Mouse (Mus musculus): ENCODE data around the gene Tut7. TPM values are rescaled to one million over a fixed set of nuclear protein-coding genes. Genes with fewer than 3 reads are reported as not detected.
"Not testable (repeated sequence)": the region's sequence is repeated elsewhere in the genome, so short reads cannot be mapped to it uniquely, and the experiment has no call there.

Tut7 gene
- polyA plus RNA-seq, 1 experiment from 2014 or later: 34.4 TPM

DNA sequence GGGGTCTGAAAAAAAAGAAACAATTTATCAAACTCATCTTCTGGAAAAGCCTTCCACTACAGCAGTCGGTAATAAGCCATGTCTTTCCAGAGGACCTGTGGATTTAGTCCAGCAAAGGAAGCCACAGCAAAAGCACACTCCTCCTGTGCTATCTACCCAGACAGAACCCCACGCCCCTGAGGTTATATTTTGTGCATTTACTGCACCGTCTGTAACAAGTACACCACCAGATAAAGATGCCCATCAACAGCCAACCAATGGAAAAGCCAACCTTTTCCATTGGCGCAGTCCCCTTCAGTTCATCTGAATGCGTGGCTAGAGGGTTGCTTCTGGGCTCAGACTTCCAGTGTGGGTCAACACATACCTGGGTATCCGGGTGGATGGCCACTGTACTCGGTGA lies 60.2 kb downstream of the Tut7 start:
- Histone ChIP-seq H3K4me3 (no peak overlapping the region), H3K9me3 (replicated peaks) (no peaks in the 10 kb centered on the region), H3K4me1 (replicated peaks) (peaks cover 31% of the 10 kb centered on the region), H3K36me3 (peaks cover 50% of the 10 kb centered on the region), H3K9ac (no peak overlapping the region), H3K27me3 (no peaks in the 10 kb centered on the region), H3K27ac (no peak overlapping the region), H3K4me2 (no peak overlapping the region)
- no peak for ATAC-seq (replicated peaks; ENCODE audit: insufficient number of reproducible peaks, insufficient read depth, low FRiP score, low read depth)
- 83% methylated on average over 7 of the region's 7 CpGs for WGBS

DNA sequence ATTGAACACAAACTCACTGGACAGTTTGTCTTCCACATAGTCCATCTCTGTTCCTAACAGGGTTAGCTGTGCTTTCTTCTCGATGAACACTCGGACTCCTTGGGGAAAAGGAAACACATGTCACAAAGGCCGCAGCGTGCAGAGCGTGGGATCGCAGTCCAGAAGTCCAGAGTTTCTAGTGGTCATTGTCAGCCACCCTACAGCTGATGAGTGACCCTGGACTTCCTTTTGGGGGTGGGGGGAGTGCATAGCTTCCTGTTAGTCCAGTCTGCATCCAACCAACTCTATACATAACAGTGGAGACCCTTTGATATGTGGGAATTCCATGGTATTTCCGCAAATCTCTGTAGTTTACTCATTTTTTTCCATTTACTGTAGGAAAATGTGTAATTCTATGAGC lies 66.0 kb downstream of the Tut7 start:
- Histone ChIP-seq H3K27ac (peak overlapping the region; percentile 24), H3K36me3 (peaks cover 60% of the 10 kb centered on the region), H3K9ac (no peak overlapping the region), H3K27me3 (no peaks in the 10 kb centered on the region), H3K4me1 (replicated peaks) (peaks cover 7% of the 10 kb centered on the region; the same call in 1 of the 2 replicates), H3K4me3 (no peak overlapping the region), H3K4me2 (no peak overlapping the region), H3K9me3 (replicated peaks) (no peaks in the 10 kb centered on the region)
- 74% methylated on average over 7 of the region's 7 CpGs for WGBS
- peak; percentile 53; the same call in 1 of the 2 replicates for ATAC-seq (replicated peaks; ENCODE audit: insufficient number of reproducible peaks, insufficient read depth, low FRiP score, low read depth)

DNA sequence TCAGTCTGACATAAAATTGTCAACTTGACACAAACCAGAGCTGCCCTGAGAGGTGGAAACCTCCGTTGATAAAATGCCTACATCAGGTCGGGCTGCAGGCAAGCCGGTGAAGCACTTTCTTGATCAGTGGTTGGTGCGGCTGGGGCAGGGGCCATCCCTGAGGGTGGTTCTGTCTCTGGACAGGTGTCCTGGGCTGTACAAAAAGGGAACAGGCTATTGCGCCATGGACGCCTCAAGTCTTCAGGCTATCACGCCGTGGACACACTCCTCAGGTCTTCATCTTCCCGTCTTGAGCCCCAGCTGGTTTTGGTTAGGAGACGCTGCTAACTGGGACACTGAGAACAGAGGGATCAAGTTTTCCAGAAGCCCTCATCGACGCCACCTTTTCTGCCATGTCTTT lies 72.6 kb downstream of the Tut7 start:
- 53% methylated on average over 12 of the region's 12 CpGs for WGBS
- H3K4me1 ChIP-seq (replicated peaks): no peaks in the 10 kb centered on the region
- ATAC-seq (replicated peaks; ENCODE audit: insufficient number of reproducible peaks, insufficient read depth, low FRiP score, low read depth): no peak
- H3K9me3 ChIP-seq (replicated peaks): no peaks in the 10 kb centered on the region
- no peaks in the 10 kb centered on the region for H3K27me3 ChIP-seq
- no peak overlapping the region for H3K4me3 ChIP-seq
- no peak overlapping the region for H3K4me2 ChIP-seq
- H3K36me3 ChIP-seq: peaks cover 8% of the 10 kb centered on the region
- no peak overlapping the region for H3K27ac ChIP-seq
- no peak overlapping the region for H3K9ac ChIP-seq

DNA sequence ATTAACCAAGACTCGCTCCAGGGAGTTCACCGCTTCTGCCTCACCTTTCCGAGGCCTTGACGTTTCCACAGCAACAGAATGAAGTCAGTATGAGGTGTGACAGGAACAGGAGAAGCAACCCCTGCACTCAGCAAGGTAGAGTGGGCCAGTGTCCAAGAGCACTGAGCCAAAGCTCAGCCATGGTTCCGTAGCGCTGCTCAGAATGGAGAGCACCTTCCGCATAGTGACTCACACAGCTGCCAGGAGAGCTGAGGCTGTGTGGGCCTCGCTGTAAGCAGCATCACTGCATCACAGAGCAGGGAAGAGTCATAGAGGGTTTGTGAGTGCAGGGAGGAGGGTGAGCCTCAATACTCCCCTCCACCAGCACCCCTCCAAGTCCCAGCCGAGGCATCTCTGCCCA lies 76.2 kb downstream of the Tut7 start, which contains the start of gene 1700014D04Rik:
Gene 1700014D04Rik, minus strand, starts transcription at position 42 of the 400 bp plus-strand sequence.
- Histone ChIP-seq H3K27ac (no peak within 1 kb of the TSS), H3K36me3 (no peaks in the 10 kb centered on the region), H3K9me3 (replicated peaks) (no peaks in the 10 kb centered on the region), H3K27me3 (0 out of 2 replicates have a peak, but pooled peaks cover 2% of the 10 kb centered on the region), H3K4me3 (no peak within 1 kb of the TSS), H3K4me1 (replicated peaks) (no peaks in the 10 kb centered on the region), H3K9ac (no peak within 1 kb of the TSS), H3K4me2 (no peak within 1 kb of the TSS)
- no peak for ATAC-seq (replicated peaks; ENCODE audit: insufficient number of reproducible peaks, insufficient read depth, low FRiP score, low read depth)
- WGBS: 77% methylated on average over 9 of the region's 9 CpGs

DNA sequence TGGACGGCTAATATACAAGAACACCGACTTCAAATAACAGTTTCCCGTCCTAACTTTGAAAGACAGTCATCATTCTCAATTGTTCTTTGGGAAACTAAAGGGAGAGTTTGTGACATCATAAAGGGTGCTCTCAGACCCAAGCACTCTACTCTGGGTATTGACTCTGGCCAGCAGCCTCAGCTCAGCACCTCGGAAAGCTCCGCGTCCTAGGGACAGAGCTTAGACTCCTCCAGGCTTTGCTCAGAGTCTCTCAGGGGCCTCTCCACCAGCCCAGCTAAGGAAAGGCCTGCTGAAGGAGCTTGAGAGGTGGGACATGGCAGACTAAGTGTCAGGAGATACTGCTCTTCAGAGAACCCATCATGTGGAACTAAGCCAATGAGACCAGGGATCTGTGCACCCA lies 76.8 kb downstream of the Tut7 start:
- WGBS: 62% methylated on average over 6 of the region's 6 CpGs
- peaks cover 1% of the 10 kb centered on the region; the same call in 1 of the 2 replicates for H3K4me1 ChIP-seq (replicated peaks)
- H3K36me3 ChIP-seq: no peaks in the 10 kb centered on the region
- no peak overlapping the region for H3K4me2 ChIP-seq
- 0 out of 2 replicates have a peak, but pooled peaks cover 2% of the 10 kb centered on the region for H3K27me3 ChIP-seq
- no peak overlapping the region for H3K4me3 ChIP-seq
- no peak for ATAC-seq (replicated peaks; ENCODE audit: insufficient number of reproducible peaks, insufficient read depth, low FRiP score, low read depth)
- no peak overlapping the region for H3K27ac ChIP-seq
- no peaks in the 10 kb centered on the region for H3K9me3 ChIP-seq (replicated peaks)
- H3K9ac ChIP-seq: no peak overlapping the region

DNA sequence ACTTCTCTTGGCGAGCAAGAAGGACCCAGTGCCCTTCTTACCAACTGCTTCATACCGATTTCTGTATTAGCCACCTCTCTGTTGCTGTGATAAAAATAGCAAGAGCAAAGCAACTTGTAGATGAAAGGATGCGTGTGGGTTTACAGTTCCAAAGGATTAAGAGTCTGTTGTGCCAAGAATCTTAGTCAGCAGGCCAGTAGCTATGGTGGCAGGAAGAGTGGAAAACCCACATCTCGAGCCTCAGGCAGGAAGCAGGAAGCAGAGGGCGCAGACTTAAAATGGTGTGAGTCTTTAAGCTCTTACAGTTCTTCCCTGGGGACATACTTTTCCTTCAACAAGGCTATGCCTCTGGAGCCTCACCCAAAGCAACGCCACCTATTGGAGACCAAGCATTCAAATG lies 77.5 kb downstream of the Tut7 start:
- H3K4me1 ChIP-seq (replicated peaks): peaks cover 5% of the 10 kb centered on the region; the same call in 1 of the 2 replicates
- no peak overlapping the region for H3K9ac ChIP-seq
- no peak overlapping the region for H3K4me3 ChIP-seq
- WGBS: 65% methylated on average over 6 of the region's 6 CpGs
- no peak overlapping the region for H3K4me2 ChIP-seq
- no peaks in the 10 kb centered on the region for H3K9me3 ChIP-seq (replicated peaks)
- H3K27ac ChIP-seq: no peak overlapping the region
- no peak for ATAC-seq (replicated peaks; ENCODE audit: insufficient number of reproducible peaks, insufficient read depth, low FRiP score, low read depth)
- H3K27me3 ChIP-seq: 0 out of 2 replicates have a peak, but pooled peaks cover 2% of the 10 kb centered on the region
- no peaks in the 10 kb centered on the region for H3K36me3 ChIP-seq

DNA sequence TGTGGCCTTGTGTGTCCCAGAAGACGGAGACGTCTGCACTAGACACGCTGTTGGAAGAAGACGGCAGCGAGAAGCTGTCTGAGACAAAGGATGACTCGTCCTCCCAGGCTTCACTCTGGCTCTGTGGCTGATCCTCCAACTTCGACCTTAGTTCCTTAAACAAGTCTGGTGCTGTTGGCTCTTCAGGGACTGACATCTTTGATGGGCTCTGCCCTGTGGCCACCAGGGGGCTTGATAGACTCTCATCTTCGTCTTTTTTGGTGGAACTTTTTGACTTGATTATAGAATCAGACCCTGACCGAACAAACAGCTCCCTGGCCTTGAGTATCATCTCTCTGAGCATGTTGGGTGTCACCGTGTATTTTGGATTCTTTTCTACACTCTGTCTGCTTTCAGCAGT lies 81.2 kb downstream of the Tut7 start:
- Histone ChIP-seq H3K27ac (no peak overlapping the region), H3K4me3 (no peak overlapping the region), H3K4me1 (replicated peaks) (peaks cover 5% of the 10 kb centered on the region; the same call in 1 of the 2 replicates), H3K9me3 (replicated peaks) (no peaks in the 10 kb centered on the region), H3K4me2 (no peak overlapping the region), H3K36me3 (no peaks in the 10 kb centered on the region), H3K27me3 (0 out of 2 replicates have a peak, but pooled peaks cover 2% of the 10 kb centered on the region), H3K9ac (no peak overlapping the region)
- ATAC-seq (replicated peaks; ENCODE audit: insufficient number of reproducible peaks, insufficient read depth, low FRiP score, low read depth): no peak
- 56% methylated on average over 10 of the region's 10 CpGs for WGBS

DNA sequence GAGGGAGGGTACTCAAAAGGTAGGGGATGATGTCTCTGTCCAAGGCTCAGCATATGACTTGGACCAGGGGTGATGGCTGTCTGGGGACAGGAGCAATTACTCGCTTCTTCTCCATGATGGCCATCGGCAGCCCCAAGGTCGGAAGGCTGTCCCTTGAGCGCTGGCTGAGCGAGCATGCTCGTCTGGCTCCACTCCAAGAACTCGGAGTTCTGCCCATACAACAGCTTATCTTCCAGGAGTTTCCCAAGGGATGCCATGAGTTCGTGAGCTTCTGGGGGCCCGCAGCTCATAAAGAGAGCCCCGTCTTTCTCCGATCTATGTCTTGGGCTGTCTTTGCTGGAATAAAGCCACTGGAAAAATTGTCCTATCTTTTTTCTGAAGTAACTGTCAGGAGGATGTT lies 81.9 kb downstream of the Tut7 start:
- H3K36me3 ChIP-seq: no peaks in the 10 kb centered on the region
- no peak overlapping the region for H3K4me3 ChIP-seq
- no peak overlapping the region for H3K27ac ChIP-seq
- H3K9ac ChIP-seq: no peak overlapping the region
- WGBS: 50% methylated on average over 11 of the region's 11 CpGs
- H3K9me3 ChIP-seq (replicated peaks): no peaks in the 10 kb centered on the region
- peaks cover 5% of the 10 kb centered on the region; the same call in 1 of the 2 replicates for H3K4me1 ChIP-seq (replicated peaks)
- ATAC-seq (replicated peaks; ENCODE audit: insufficient number of reproducible peaks, insufficient read depth, low FRiP score, low read depth): no peak
- no peak overlapping the region for H3K4me2 ChIP-seq
- 0 out of 2 replicates have a peak, but pooled peaks cover 2% of the 10 kb centered on the region for H3K27me3 ChIP-seq

DNA sequence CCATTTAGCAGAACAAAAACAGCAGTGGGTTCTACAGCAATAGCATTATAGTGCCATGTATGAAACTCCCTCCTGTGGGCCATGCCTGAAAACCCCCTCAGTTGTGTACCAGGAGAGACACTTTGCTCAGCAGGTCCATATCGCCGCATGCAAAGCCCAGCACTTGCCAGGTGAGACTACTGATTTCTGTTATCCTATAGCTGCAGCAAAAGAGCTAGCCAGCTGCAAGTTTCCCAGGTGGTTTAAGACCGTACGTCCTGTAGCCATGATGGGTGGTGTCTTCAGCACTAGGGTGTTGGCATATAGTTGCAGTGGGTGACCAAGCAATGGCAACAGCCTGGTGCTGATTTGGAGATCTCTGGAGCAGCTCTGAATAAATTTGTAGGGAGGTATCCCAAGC lies 83.5 kb downstream of the Tut7 start:
- 82% methylated on average over 4 of the region's 4 CpGs for WGBS
- H3K4me3 ChIP-seq: no peak overlapping the region
- peaks cover 5% of the 10 kb centered on the region; the same call in 1 of the 2 replicates for H3K4me1 ChIP-seq (replicated peaks)

DNA sequence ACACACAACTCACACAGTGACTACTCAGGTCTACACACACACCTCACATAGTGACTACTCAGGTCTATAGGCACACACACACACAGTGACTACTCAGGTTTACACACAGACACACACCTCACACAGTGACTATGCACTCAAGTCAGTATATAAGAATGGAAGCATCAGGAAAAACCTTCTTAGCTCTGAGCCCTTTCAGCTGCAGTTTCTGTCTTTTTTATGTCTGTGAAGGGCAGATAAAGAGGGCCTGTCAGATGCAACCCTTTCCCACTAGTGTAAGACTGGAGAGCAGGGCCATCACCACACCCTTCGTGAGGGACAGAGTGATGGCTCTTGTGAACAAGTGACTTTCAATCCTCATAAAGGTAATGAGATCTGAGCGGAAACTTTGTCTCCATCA lies 84.5 kb downstream of the Tut7 start:
- Histone ChIP-seq H3K4me1 (replicated peaks) (peaks cover 5% of the 10 kb centered on the region; the same call in 1 of the 2 replicates), H3K4me2 (no peak overlapping the region), H3K4me3 (no peak overlapping the region), H3K27ac (no peak overlapping the region), H3K9ac (no peak overlapping the region), H3K36me3 (no peaks in the 10 kb centered on the region), H3K27me3 (no peaks in the 10 kb centered on the region), H3K9me3 (replicated peaks) (no peaks in the 10 kb centered on the region)
- ATAC-seq (replicated peaks; ENCODE audit: insufficient number of reproducible peaks, insufficient read depth, low FRiP score, low read depth): no peak
- 83% methylated on average over 2 of the region's 2 CpGs for WGBS

More for the DNA sequence above, 83.5 kb downstream of the Tut7 start:
- ATAC-seq (replicated peaks; ENCODE audit: insufficient number of reproducible peaks, insufficient read depth, low FRiP score, low read depth): no peak
- H3K4me2 ChIP-seq: no peak overlapping the region
- H3K36me3 ChIP-seq: no peaks in the 10 kb centered on the region
- 0 out of 2 replicates have a peak, but pooled peaks cover 2% of the 10 kb centered on the region for H3K27me3 ChIP-seq
- no peak overlapping the region for H3K27ac ChIP-seq
- H3K9ac ChIP-seq: no peak overlapping the region
- H3K9me3 ChIP-seq (replicated peaks): no peaks in the 10 kb centered on the region

DNA sequence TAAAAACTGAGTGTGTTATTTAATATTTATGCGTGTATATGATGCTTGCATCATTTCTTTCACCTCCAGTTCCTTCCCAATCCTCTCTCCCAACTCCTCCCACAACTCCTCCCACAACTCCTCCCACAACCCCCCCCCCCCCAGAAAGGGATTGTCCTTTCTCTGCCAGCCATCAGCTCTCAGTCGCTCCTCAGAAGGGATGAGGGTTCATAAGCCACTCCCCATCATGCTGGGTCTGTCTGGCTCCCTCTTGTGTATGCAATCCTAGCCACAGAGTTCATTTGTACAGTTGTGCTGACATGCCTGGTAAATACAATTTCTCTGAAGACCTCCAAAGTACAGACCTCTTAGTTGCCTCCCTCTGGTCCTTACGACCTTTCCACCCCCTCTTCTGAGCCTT lies 87.8 kb downstream of the Tut7 start:
- Histone ChIP-seq H3K4me2 (no peak overlapping the region), H3K9me3 (replicated peaks) (no peaks in the 10 kb centered on the region), H3K4me1 (replicated peaks) (no peaks in the 10 kb centered on the region), H3K27ac (no peak overlapping the region), H3K36me3 (no peaks in the 10 kb centered on the region), H3K27me3 (peaks cover 3% of the 10 kb centered on the region; the same call in 1 of the 2 replicates), H3K4me3 (no peak overlapping the region), H3K9ac (no peak overlapping the region)
- ATAC-seq (replicated peaks; ENCODE audit: insufficient number of reproducible peaks, insufficient read depth, low FRiP score, low read depth): no peak
- 22% methylated on average over 3 of the region's 3 CpGs for WGBS

DNA sequence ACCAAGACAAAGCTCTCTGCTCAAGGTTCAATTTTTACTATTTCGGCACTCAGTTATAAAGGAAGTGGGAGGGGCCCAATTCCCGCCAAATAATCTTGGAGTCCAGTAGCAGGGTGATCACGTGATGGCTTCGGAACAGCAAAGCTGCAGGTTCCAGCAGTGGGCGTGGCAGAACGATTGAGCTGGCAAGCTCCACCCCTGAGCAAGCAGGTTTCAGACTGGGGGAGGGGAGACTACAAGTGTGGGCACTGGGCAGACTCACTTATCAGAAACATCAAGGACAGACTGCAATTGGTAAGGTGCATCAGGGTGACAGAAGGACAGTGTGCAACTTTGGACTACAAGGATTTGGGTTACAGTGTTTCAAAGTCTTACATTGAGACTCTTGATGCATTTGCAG lies 88.6 kb downstream of the Tut7 start:
- not testable (repeated sequence) for H3K9me3 ChIP-seq (replicated peaks)
- 30% methylated on average over 6 of the region's 6 CpGs for WGBS

More for the DNA sequence above, 88.6 kb downstream of the Tut7 start:
- H3K4me1 ChIP-seq (replicated peaks); ATAC-seq (replicated peaks; ENCODE audit: insufficient number of reproducible peaks, insufficient read depth, low FRiP score, low read depth); H3K9ac ChIP-seq; H3K27ac ChIP-seq; H3K36me3 ChIP-seq; H3K27me3 ChIP-seq; H3K4me2 ChIP-seq; H3K4me3 ChIP-seq: not testable (repeated sequence)
